Mouse (Mus musculus) heart, adult 2 months (tissue): ENCODE data around the gene Pdzd2.

Source experiments
- CTCF ChIP-seq: fragments of 200-600 bp; IDR thresholded peaks from 2 replicates; pipeline ENCODE4 v1.8.1; 2022; ENCODE audit warnings: antibody characterized with exemption, mild to moderate bottlenecking, moderate library complexity
- POLR2A ChIP-seq: fragments of 200-500 bp; IDR thresholded peaks from 2 replicates; pipeline ENCODE4 v1.6.1; 2011; ENCODE audit warnings: mild to moderate bottlenecking, low read depth, low read length, control low read depth; ENCODE audit not compliant: insufficient read depth

DNA sequence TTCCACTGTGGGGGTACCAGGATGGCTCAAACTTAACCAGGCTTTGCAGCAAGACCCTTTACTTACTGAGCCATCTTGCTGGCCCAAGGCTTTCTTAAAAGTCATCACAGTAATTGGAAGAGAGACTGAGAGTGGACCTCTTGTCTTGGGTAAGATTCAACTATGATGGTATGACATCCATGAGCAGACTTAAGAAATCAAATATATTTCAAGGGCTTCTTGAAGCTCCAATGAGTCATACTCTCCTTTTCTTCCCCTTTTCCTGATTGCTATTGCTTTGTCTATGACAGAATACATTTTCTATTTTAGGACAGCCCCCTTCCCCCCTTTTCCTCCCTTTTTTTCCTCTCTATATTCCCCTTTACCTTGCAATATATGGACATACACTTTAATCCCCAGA lies 306.8 kb downstream of the Pdzd2 start:
- TF ChIP-seq POLR2A, result no peak
- no peak for TF ChIP-seq CTCF
